Mouse (Mus musculus) forebrain, postnatal 0 days (tissue): Measurements from ENCODE around the gene Cfap58. TPM values are rescaled to one million over a fixed set of nuclear protein-coding genes. Genes with fewer than 3 reads are reported as not detected.

Experiments
- ATAC-seq: fragments of 200-750 bp; cut with Nextera tagmentation; 2 replicates; pipeline ENCODE4 v1.8.0; 2017; ENCODE audit warnings: mild to moderate bottlenecking, moderate library complexity
- DNase-seq: peaks from one replicate; pipeline ENCODE4 v3.0.0-alpha.2; 2015
- H3K27ac ChIP-seq: fragments of 300-500 bp; sonication (generic); 2 replicates; pipeline ENCODE4 v1.5.1; 2014; ENCODE audit warnings: low read depth, mild to moderate bottlenecking, antibody characterized with exemption, low read length, moderate library complexity, mixed read lengths
- H3K27me3 ChIP-seq: fragments of 300-500 bp; sonication (generic); 2 replicates; pipeline ENCODE4 v1.6.1; 2014; ENCODE audit warnings: mild to moderate bottlenecking, low read length, mixed read lengths; ENCODE audit not compliant: insufficient read depth
- H3K36me3 ChIP-seq: fragments of 300-500 bp; sonication (generic); 2 replicates; pipeline ENCODE4 v1.6.1; 2014; ENCODE audit warnings: mild to moderate bottlenecking, moderate library complexity; ENCODE audit not compliant: insufficient read depth
- H3K4me1 ChIP-seq: fragments of 300-500 bp; sonication (generic); 2 replicates; pipeline ENCODE4 v1.6.1; 2014; ENCODE audit warnings: antibody characterized with exemption; ENCODE audit not compliant: insufficient read depth
- H3K4me2 ChIP-seq: fragments of 300-500 bp; sonication (generic); 2 replicates; pipeline ENCODE4 v1.6.1; 2014; ENCODE audit warnings: low read depth, mild to moderate bottlenecking, moderate library complexity
- H3K4me3 ChIP-seq: fragments of 300-500 bp; sonication (generic); 2 replicates; pipeline ENCODE4 v1.5.1; 2014; ENCODE audit warnings: low read depth, low read length, mixed read lengths
- H3K9ac ChIP-seq: fragments of 300-500 bp; sonication (generic); 2 replicates; pipeline ENCODE4 v1.6.1; 2014; ENCODE audit warnings: mild to moderate bottlenecking
- H3K9me3 ChIP-seq: fragments of 300-500 bp; sonication (generic); 2 replicates; pipeline ENCODE4 v1.6.1; 2016; ENCODE audit warnings: low read length
- CTCF ChIP-seq: sonication (generic); IDR thresholded peaks from 2 replicates; pipeline ENCODE4 v1.5.1; 2016; ENCODE audit warnings: antibody characterized with exemption, control low read depth, low read depth
- WGBS: fragments of 180-500 bp; shearing (Covaris S2); extraction: QIAGEN DNeasy Blood & Tissue Kit; methylation state at CpG from one replicate; pipeline ENCODE4 v1.1.7; 2014; 5-methylcytosine and 5-hydroxymethylcytosine counted together
- polyA plus RNA-seq: library from polyadenylated mRNA; unstranded; fragments of >200 nt; fragmentation: Nextera tagmentation; extraction: Ambion mirVana; gene quantifications from 2 replicates; pipeline ENCODE4 v1.2.1, GENCODE M21; 2015
- total RNA-seq: library from RNA; depleted of rRNA; stranded (reverse); fragments of >200 nt; gene quantifications from 2 replicates; pipeline ENCODE4 v1.2.3, GENCODE M21; 2014

Gene Cfap58
- total and polyA plus RNA-seq, 2 experiments from 2014 or later = 0.62 to 2.6 TPM

- Histone ChIP-seq H3K36me3 (no peaks in the 10 kb centered on the region), H3K27me3 (no peaks in the 10 kb centered on the region), H3K9me3 (no peaks in the 10 kb centered on the region), H3K4me1 (no peaks in the 10 kb centered on the region), H3K4me3 (no peak overlapping the region), H3K4me2 (no peak overlapping the region), H3K27ac (no peak overlapping the region), H3K9ac (no peak overlapping the region)
- 93% methylated on average over 2 of the region's 2 CpGs for WGBS
- ATAC-seq (no peak), DNase-seq (no peak)
- no peak for TF ChIP-seq CTCF
Observed at GRCm38 (mm10) chr19:47927032-47927431, 10.4 kb upstream of the Cfap58 start.

GRCm38 (mm10) chr19:47929043-47929442 lies 8.4 kb upstream of the Cfap58 start:
- Histone ChIP-seq H3K4me3 (no peak overlapping the region), H3K4me1 (no peaks in the 10 kb centered on the region), H3K27ac (no peak overlapping the region), H3K9me3 (no peaks in the 10 kb centered on the region), H3K27me3 (no peaks in the 10 kb centered on the region), H3K9ac (no peak overlapping the region), H3K4me2 (no peak overlapping the region), H3K36me3 (no peaks in the 10 kb centered on the region)
- no peak for TF ChIP-seq CTCF
- 93% methylated on average over 4 of the region's 4 CpGs for WGBS
- no peak for DNase-seq
- no peak for ATAC-seq

GRCm38 (mm10) chr19:47931982-47932638 lies 5.4 kb upstream of the Cfap58 start:
- Histone ChIP-seq H3K4me3 (no peak overlapping the region), H3K27me3 (no peaks in the 10 kb centered on the region), H3K36me3 (no peaks in the 10 kb centered on the region), H3K4me2 (no peak overlapping the region), H3K4me1 (no peaks in the 10 kb centered on the region), H3K27ac (no peak overlapping the region), H3K9me3 (no peaks in the 10 kb centered on the region), H3K9ac (no peak overlapping the region)
- peak; percentile 85 for TF ChIP-seq CTCF
- ATAC-seq (peak; percentile 81), DNase-seq (peak; percentile 69)
- WGBS = 44% methylated on average over 7 of the region's 7 CpGs

GRCm38 (mm10) chr19:47934146-47934545 lies 3.3 kb upstream of the Cfap58 start:
- H3K9ac ChIP-seq = no peak overlapping the region
- ATAC-seq = no peak
- H3K4me3 ChIP-seq = no peak overlapping the region
- no peak for DNase-seq
- no peaks in the 10 kb centered on the region for H3K9me3 ChIP-seq
- TF ChIP-seq CTCF = no peak
- no peaks in the 10 kb centered on the region for H3K27me3 ChIP-seq
- 90% methylated on average over 8 of the region's 8 CpGs for WGBS
- no peak overlapping the region for H3K4me2 ChIP-seq
- no peaks in the 10 kb centered on the region for H3K36me3 ChIP-seq
- peaks cover 2% of the 10 kb centered on the region; the same call in 1 of the 2 replicates for H3K4me1 ChIP-seq
- H3K27ac ChIP-seq = no peak overlapping the region

- DNase-seq (no peak), ATAC-seq (no peak)
- no peaks in the 10 kb centered on the region for H3K36me3 ChIP-seq
- WGBS = 74% methylated on average over 16 of the region's 16 CpGs
- no peaks in the 10 kb centered on the region for H3K9me3 ChIP-seq
- no peak overlapping the region for H3K4me2 ChIP-seq
- TF ChIP-seq CTCF = no peak
- H3K4me3 ChIP-seq = no peak overlapping the region
- H3K4me1 ChIP-seq = peaks cover 2% of the 10 kb centered on the region; the same call in 1 of the 2 replicates
- no peaks in the 10 kb centered on the region for H3K27me3 ChIP-seq
- no peak overlapping the region for H3K27ac ChIP-seq
- no peak overlapping the region for H3K9ac ChIP-seq
Observed at GRCm38 (mm10) chr19:47934636-47935238, 2.7 kb upstream of the Cfap58 start.

- Histone ChIP-seq H3K4me3 (no peak overlapping the region), H3K9ac (no peak overlapping the region), H3K4me1 (peaks cover 2% of the 10 kb centered on the region; the same call in 1 of the 2 replicates), H3K36me3 (no peaks in the 10 kb centered on the region), H3K9me3 (no peaks in the 10 kb centered on the region), H3K4me2 (no peak overlapping the region), H3K27ac (no peak overlapping the region), H3K27me3 (no peaks in the 10 kb centered on the region)
- no peak for TF ChIP-seq CTCF
- DNase-seq (no peak), ATAC-seq (no peak)
- 87% methylated on average over 6 of the region's 6 CpGs for WGBS
Observed at GRCm38 (mm10) chr19:47935530-47935929, 1.9 kb upstream of the Cfap58 start.

- TF ChIP-seq CTCF = no peak
- no peak for ATAC-seq
- no peak overlapping the region for H3K4me2 ChIP-seq
Observed at GRCm38 (mm10) chr19:47936490-47936889, 985 bp upstream of the Cfap58 start.

More at GRCm38 (mm10) chr19:47936490-47936889, 985 bp upstream of the Cfap58 start:
- H3K36me3 ChIP-seq = no peaks in the 10 kb centered on the region
- WGBS = 87% methylated on average over 11 of the region's 11 CpGs
- no peak for DNase-seq
- no peak overlapping the region for H3K4me3 ChIP-seq
- H3K4me1 ChIP-seq = peaks cover 2% of the 10 kb centered on the region; the same call in 1 of the 2 replicates
- H3K27ac ChIP-seq = no peak overlapping the region
- no peaks in the 10 kb centered on the region for H3K27me3 ChIP-seq
- H3K9ac ChIP-seq = no peak overlapping the region
- H3K9me3 ChIP-seq = no peaks in the 10 kb centered on the region
